Mouse (Mus musculus) erythroblast, embryonic 14.5 days (primary cell): ENCODE data around the gene Gm44503. TPM values are rescaled to one million over a fixed set of nuclear protein-coding genes. Genes with fewer than 3 reads are reported as not detected.

Source experiments
- H3K27me3 ChIP-seq: 2 replicates; pipeline ENCODE4 v1.6.1; 2012; ENCODE audit warnings: inconsistent platforms; ENCODE audit not compliant: control insufficient read depth
- H3K36me3 ChIP-seq: 2 replicates; pipeline ENCODE4 v1.6.1; 2012; ENCODE audit warnings: mild to moderate bottlenecking, inconsistent platforms; ENCODE audit not compliant: control insufficient read depth
- H3K4me1 ChIP-seq: 2 replicates; pipeline ENCODE4 v1.6.1; 2012; ENCODE audit warnings: inconsistent platforms; ENCODE audit not compliant: control insufficient read depth
- H3K4me3 ChIP-seq: replicated peaks from 2 replicates; pipeline ENCODE3; 2012; ENCODE audit warnings: moderate library complexity, mild to moderate bottlenecking, inconsistent platforms
- H3K9me3 ChIP-seq: 2 replicates; pipeline ENCODE4 v1.6.1; 2012; ENCODE audit warnings: low read length, inconsistent platforms, mixed read lengths; ENCODE audit not compliant: control insufficient read depth
- GATA1 ChIP-seq: IDR thresholded peaks from 2 replicates; pipeline ENCODE4 v1.6.1; 2012; ENCODE audit warnings: low read length, inconsistent platforms, mixed read lengths
- TAL1 ChIP-seq: IDR thresholded peaks from 3 replicates; pipeline ENCODE4 v1.6.1; 2012; ENCODE audit warnings: low read length, inconsistent platforms, mixed read lengths
- polyA plus RNA-seq: library from polyadenylated mRNA; stranded (reverse); fragments of >175 nt; gene quantifications from 2 replicates; pipeline ENCODE4 v1.2.3, GENCODE M21; 2012

Gene Gm44503
- polyA plus RNA-seq, 1 experiment, result 0.01 TPM

GRCm38 (mm10) chr9:73055441-73055911 lies 96.8 kb downstream of the Gm44503 start:
- Histone ChIP-seq H3K36me3 (no peaks in the 10 kb centered on the region), H3K9me3 (no peaks in the 10 kb centered on the region), H3K27me3 (no peaks in the 10 kb centered on the region), H3K4me1 (no peaks in the 10 kb centered on the region), H3K4me3 (no peak overlapping the region)
- no peak for TF ChIP-seq TAL1
- TF ChIP-seq GATA1, result no peak

DNA sequence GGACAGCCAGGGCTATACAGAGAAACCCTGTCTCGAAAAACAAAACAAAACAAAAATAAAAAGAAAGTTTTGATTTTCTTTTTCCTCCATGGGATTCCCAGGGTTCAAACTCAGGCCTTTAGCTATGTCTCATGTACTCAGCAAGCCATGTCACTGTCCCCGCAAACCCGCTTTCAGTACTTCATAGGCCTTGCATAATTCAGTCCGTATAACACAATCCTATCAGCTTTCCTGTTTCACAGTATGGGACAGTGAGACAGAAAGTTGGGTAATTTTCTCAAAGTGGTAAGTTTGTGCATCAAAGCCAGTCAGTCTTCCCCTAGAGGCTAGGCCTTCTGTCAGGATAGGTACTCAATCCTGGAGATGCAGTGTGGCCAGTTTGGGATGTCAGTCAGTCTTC lies 100.6 kb downstream of the Gm44503 start:
- Histone ChIP-seq H3K36me3 (no peaks in the 10 kb centered on the region), H3K4me1 (no peaks in the 10 kb centered on the region), H3K27me3 (no peaks in the 10 kb centered on the region), H3K9me3 (no peaks in the 10 kb centered on the region), H3K4me3 (no peak overlapping the region)
- TF ChIP-seq GATA1 (no peak), TAL1 (no peak)

- Histone ChIP-seq H3K36me3 (no peaks in the 10 kb centered on the region), H3K4me1 (no peaks in the 10 kb centered on the region), H3K4me3 (no peak overlapping the region), H3K9me3 (no peaks in the 10 kb centered on the region), H3K27me3 (no peaks in the 10 kb centered on the region)
- TF ChIP-seq TAL1 (no peak), GATA1 (no peak)
Observed at GRCm38 (mm10) chr9:73063621-73064290, 105.1 kb downstream of the Gm44503 start.

Other genes with a start within 250 kb of the Gm44503 start
- gene Prtg, start 152.0 kb upstream of the Gm44503 start, polyA plus RNA-seq, result not detected in 2 replicates
- gene Pygo1, start 33.2 kb upstream of the Gm44503 start, polyA plus RNA-seq, result not detected in 2 replicates
- gene Dyx1c1, start 67 bp upstream of the Gm44503 start, polyA plus RNA-seq, result not detected in 2 replicates
- gene Ccpg1os, start 26.5 kb downstream of the Gm44503 start, polyA plus RNA-seq, result 0.05 TPM in 1 of 2 replicates, not detected in the other
- gene Ccpg1, start 26.6 kb downstream of the Gm44503 start, polyA plus RNA-seq, result 0.47 and 0.51 TPM in 2 replicates
- 0.01 and 0.05 TPM in 2 replicates for gene Pigb, start 81.5 kb downstream of the Gm44503 start, polyA plus RNA-seq
- 0.06 TPM in 1 of 2 replicates, not detected in the other for gene Rab27a, start 86.0 kb downstream of the Gm44503 start, polyA plus RNA-seq
- gene Khdc3, start 143.0 kb downstream of the Gm44503 start, polyA plus RNA-seq, result not detected in 2 replicates
- gene Gm20509, start 143.6 kb downstream of the Gm44503 start, polyA plus RNA-seq, result not detected in 2 replicates
- gene Rsl24d1, start 154.6 kb downstream of the Gm44503 start, polyA plus RNA-seq, result 0.10 and 0.37 TPM in 2 replicates